ENCODE assay signal across 8 mouse cellular contexts in the genomic region with DNA sequence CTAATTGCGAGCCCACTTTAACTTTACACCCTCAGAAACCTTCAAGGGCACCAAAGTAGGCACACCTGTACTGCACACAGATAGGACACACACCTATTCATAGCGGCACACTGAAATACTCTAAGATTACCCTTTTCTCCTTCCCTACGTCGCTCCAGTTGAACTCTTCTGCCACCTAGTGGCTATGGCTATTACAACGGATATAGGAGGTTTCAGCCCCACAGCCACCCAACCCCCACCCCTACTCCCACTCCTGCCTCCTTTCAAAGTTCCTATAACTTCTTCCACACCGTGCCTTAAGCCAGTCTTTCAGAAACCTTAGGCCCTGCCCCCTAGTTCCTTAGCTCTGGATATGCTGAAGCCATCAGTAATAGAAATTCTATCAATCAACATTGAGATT. TPM values are rescaled to one million over a fixed set of nuclear protein-coding genes. Genes with fewer than 3 reads are reported as not detected.
DNase-seq lines count a peak whose midpoint lies in the region; ATAC-seq and TF ChIP-seq lines count a peak whose summit lies in the region.

No protein-coding gene starts in this region.

- WGBS in heart, embryonic 10.5 days = 6% methylated on average over 6 of the region's 6 CpGs
- 4% methylated on average over 6 of the region's 6 CpGs for WGBS in bone marrow, adult 2 months
- WGBS in stomach, postnatal 0 days = 8% methylated on average over 6 of the region's 6 CpGs

- TF ChIP-seq CTCF in bone marrow, adult 2 months (IDR thresholded peaks at IDR 0.05; ENCODE audit: control insufficient read depth, insufficient read depth, low read length) = peak; percentile 50; the same call in 1 of the 2 replicates
- peak; percentile 87 for TF ChIP-seq CTCF in stomach, postnatal 0 days (IDR thresholded peaks at IDR 0.05; ENCODE audit: low read depth)

- no peak for TF ChIP-seq EP300 in stomach, postnatal 0 days (optimal IDR thresholded peaks at IDR 0.05)

- DNase-seq in heart, adult 18-20 months = peak; percentile 66 to 83
- DNase-seq in heart, embryonic 10.5 days (ENCODE audit: low spot score) = no peak
- peak; percentile 77 for DNase-seq in CD4-positive helper T cell, adult 2 months (ENCODE audit: low read depth, low spot score)
- DNase-seq in gastrocnemius, adult 18-20 months (ENCODE audit: low spot score) = peak; percentile 72
- DNase-seq in layer of hippocampus, postnatal 10 days (ENCODE audit: low spot score in 2 of 2) = peak; percentile 58 to 74
- peak; percentile 85 for DNase-seq in lung, postnatal 36 days
- peak; percentile 60 for DNase-seq in stomach, postnatal 0 days (ENCODE audit: low spot score)

- H3K9me3 ChIP-seq in heart, embryonic 10.5 days = no peaks in the 10 kb centered on the region
- H3K9me3 ChIP-seq in stomach, postnatal 0 days (ENCODE audit: control insufficient read depth, low read length) = no peaks in the 10 kb centered on the region

- no peaks in the 10 kb centered on the region for H3K36me3 ChIP-seq in heart, embryonic 10.5 days
- H3K36me3 ChIP-seq in stomach, postnatal 0 days (ENCODE audit: control insufficient read depth, insufficient read depth, low read length) = no peaks in the 10 kb centered on the region

- TF ChIP-seq POLR2A in bone marrow, adult 2 months (IDR thresholded peaks at IDR 0.05; ENCODE audit: borderline replicate concordance, control insufficient read depth, low read depth, low read length) = no peak

- no peak overlapping the region for H3K9ac ChIP-seq in stomach, postnatal 0 days (ENCODE audit: low read length)

- no peak overlapping the region for H3K4me3 ChIP-seq in heart, embryonic 10.5 days
- H3K4me3 ChIP-seq in bone marrow, adult 2 months (replicated peaks; ENCODE audit: control insufficient read depth, low read depth, low read length) = no peak overlapping the region
- H3K4me3 ChIP-seq in stomach, postnatal 0 days (ENCODE audit: low read depth, low read length) = no peak overlapping the region

- H3K4me2 ChIP-seq in stomach, postnatal 0 days (replicated peaks; ENCODE audit: low read depth) = no peak overlapping the region

- H3K27me3 ChIP-seq in heart, embryonic 10.5 days (ENCODE audit: insufficient read depth, poor library complexity, severe bottlenecking) = 0 out of 2 replicates have a peak, but pooled peaks cover 9% of the 10 kb centered on the region
- H3K27me3 ChIP-seq in stomach, postnatal 0 days (ENCODE audit: control insufficient read depth, insufficient read depth, low read length) = no peaks in the 10 kb centered on the region

- no peak overlapping the region for H3K27ac ChIP-seq in heart, embryonic 10.5 days
- H3K27ac ChIP-seq in bone marrow, adult 2 months (ENCODE audit: control insufficient read depth, insufficient read depth, low read depth, low read length, poor library complexity) = no peak overlapping the region
- H3K27ac ChIP-seq in stomach, postnatal 0 days (replicated peaks) = no peak overlapping the region

- ATAC-seq in stomach, postnatal 0 days (ENCODE audit: low FRiP score, low TSS enrichment) = 0 out of 2 replicates have a peak, but pooled peaks have one; percentile 48

- H3K4me1 ChIP-seq in heart, embryonic 10.5 days = peaks cover 62% of the 10 kb centered on the region
- H3K4me1 ChIP-seq in bone marrow, adult 2 months (ENCODE audit: control insufficient read depth, insufficient read depth, low read length) = no peaks in the 10 kb centered on the region; the same call in 1 of the 2 replicates
- no peaks in the 10 kb centered on the region for H3K4me1 ChIP-seq in stomach, postnatal 0 days (replicated peaks; ENCODE audit: control insufficient read depth, insufficient read depth)

RNA-seq across cellular contexts. Expression of a gene that starts 14.9 kb away (rescaled TPM):
- total RNA-seq in heart, adult 18-20 months (2021) = under 1 TPM; 0.15 to 0.27 TPM
- 0.08 and 0.09 TPM in 2 replicates for polyA plus RNA-seq in heart, embryonic 10.5 days (2016; fragmentation: Nextera tagmentation; extraction: Ambion mirVana)
- 0.25 TPM in 1 of 2 replicates, not detected in the other for polyA plus RNA-seq in bone marrow, adult 2 months (2011; ENCODE audit: insufficient read depth, insufficient read length, low replicate concordance, missing spikeins)
- total RNA-seq in gastrocnemius, adult 18-20 months (2021) = under 1 TPM in 1 of 2 experiments, not detected in 1; 0.05 TPM
- under 1 TPM; 0.07 to 0.25 TPM for total RNA-seq in layer of hippocampus, postnatal 10 days (2021)
- 0.01 and 0.05 TPM in 2 replicates for polyA plus RNA-seq in stomach, postnatal 0 days (2015; fragmentation: Nextera tagmentation; extraction: Ambion mirVana)

RNA-seq across cellular contexts. Expression of a gene that starts 24.2 kb away (rescaled TPM):
- total RNA-seq in heart, adult 18-20 months (2021) = 10 to 100 TPM; 14.2 to 14.5 TPM
- 55.4 and 58.3 TPM in 2 replicates for polyA plus RNA-seq in heart, embryonic 10.5 days (2016; fragmentation: Nextera tagmentation; extraction: Ambion mirVana)
- 7.7 and 9.0 TPM in 2 replicates for polyA plus RNA-seq in bone marrow, adult 2 months (2011; ENCODE audit: insufficient read depth, insufficient read length, low replicate concordance, missing spikeins)
- 10 to 100 TPM; 14.3 to 14.6 TPM for total RNA-seq in gastrocnemius, adult 18-20 months (2021)
- total RNA-seq in layer of hippocampus, postnatal 10 days (2021) = 10 to 100 TPM; 21.9 to 23.3 TPM
- 25.0 and 25.8 TPM in 2 replicates for polyA plus RNA-seq in stomach, postnatal 0 days (2015; fragmentation: Nextera tagmentation; extraction: Ambion mirVana)
